Mouse (Mus musculus) telencephalon, adult 2 months (tissue): ENCODE results near the gene Maml1.
A peak's percentile ranks its signal among the peaks of the same experiment; 100 is the strongest.

ENCODE experiments used
- DNase-seq: peaks from one replicate; pipeline ENCODE4 v3.0.0-alpha.2; 2011; ENCODE audit warnings: low read depth, low spot score

The Maml1 gene

DNA sequence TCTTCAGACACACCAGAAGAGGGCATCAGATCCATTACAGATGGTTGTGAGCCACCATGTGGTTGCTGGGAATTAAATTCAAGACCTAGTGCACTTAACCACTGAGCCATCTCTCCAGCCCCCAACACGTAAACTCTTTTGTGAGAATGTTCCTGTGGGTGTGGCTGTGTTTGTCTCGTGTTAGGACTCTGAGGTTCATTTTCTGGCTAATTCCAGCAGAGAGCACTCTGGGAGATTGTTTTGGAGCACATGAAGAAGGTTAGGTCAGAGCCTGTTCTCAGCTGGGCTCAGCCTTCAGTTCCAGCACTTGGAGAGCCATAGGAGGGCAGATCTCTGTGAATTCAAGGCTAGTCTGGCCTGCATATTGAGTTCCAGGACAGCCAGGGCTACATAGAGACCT, 72.3 kb downstream of the Maml1 start:
- DNase-seq, result no peak

DNA sequence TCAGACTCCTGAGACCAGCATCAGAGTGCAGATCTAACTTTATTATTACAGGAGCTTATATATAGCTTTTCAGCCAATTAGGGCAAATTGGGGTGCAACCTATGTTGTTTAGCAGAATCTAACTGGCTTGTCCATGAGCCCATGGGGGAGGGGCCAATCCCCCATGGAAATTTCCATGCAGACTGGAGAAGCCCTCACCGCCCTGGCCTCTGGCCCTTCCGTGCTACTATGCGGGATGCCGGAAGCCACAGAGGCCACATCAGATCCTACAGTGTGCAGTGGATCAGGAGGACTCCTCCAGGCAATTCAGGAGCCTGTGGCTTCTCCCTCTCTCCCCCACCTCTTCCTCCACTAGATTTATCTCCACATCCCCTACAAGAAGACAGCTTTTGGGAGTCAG, 74.3 kb downstream of the Maml1 start:
- DNase-seq, result no peak

DNA sequence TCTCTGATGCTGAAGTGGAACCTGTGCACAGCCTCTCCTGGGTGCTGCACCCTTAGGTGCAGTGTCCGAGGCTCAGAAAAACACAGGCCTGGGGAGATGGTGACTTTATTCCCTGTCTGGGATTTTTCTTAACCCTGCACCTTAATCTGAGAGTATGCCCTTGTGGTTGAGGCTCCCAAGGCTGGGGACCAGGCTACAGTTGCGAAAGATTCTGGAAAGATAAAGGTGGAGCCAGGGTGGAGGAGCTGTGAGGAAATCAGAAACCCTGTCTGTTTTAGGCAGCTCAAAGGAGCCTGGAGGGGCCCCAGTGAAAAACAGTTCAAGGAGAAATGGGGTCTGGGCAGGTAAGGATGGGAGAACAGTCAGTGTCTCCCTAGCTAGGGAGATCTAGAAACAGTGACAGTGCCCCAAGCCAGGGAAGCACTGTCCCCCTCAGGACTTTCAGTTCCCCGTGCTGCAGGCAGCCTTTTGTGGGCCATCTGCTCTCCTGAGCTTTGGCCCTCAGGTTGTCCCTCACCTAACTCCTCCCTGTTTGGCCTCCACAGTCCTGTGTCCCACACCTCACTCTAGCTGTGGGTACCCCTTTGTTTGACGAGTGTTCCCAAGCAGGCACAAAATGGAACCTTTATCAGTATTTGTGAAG, 75.3 kb downstream of the Maml1 start:
- no peak for DNase-seq

DNA sequence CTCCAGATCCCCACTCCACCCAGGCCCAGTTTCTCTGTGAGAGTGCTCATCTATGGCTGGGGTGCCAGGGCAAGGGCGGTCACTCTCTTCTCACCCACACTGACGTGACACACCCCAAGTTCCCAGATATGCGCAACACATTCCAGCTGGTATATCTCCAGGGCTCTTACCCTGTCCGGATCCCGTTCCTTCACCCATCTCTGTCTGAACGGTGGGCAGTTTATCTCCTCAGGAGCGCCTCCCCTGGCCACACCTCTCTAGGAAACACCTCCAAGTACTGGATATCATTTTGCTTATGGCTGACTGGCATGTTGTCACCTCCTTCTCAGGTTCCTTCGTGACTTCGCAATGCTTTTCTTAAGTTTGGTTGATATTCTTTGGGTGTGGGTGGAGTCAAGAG, 76.5 kb downstream of the Maml1 start:
- DNase-seq, result no peak

DNA sequence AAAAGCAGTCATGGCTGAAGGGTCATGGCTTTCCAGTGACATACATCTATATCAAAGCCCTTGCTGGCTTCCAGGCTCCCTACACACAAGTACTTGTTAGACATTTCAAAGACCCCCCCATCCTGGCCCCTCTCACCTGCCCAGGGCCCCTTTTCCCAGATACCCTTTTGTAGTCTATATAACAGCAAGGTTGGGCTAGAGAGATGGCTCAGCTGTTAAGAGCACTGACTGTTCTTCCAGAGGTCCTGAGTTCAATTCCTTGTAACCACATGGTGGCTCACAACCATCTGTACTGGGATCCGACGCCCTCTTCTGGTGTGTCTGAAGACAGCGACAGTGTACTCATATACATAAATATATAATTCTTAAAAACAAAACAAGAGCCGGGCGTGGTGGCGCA, 77.5 kb downstream of the Maml1 start:
- no peak for DNase-seq

GRCm38 (mm10) chr11:50212848-50213758, 79.0 kb downstream of the Maml1 start:
- DNase-seq, result no peak

- no peak for DNase-seq
These were observed 79.9 kb downstream of the Maml1 start for GRCm38 (mm10) chr11:50212060-50212739.

- no peak for DNase-seq
These were observed 80.6 kb downstream of the Maml1 start for GRCm38 (mm10) chr11:50211322-50212059.

DNA sequence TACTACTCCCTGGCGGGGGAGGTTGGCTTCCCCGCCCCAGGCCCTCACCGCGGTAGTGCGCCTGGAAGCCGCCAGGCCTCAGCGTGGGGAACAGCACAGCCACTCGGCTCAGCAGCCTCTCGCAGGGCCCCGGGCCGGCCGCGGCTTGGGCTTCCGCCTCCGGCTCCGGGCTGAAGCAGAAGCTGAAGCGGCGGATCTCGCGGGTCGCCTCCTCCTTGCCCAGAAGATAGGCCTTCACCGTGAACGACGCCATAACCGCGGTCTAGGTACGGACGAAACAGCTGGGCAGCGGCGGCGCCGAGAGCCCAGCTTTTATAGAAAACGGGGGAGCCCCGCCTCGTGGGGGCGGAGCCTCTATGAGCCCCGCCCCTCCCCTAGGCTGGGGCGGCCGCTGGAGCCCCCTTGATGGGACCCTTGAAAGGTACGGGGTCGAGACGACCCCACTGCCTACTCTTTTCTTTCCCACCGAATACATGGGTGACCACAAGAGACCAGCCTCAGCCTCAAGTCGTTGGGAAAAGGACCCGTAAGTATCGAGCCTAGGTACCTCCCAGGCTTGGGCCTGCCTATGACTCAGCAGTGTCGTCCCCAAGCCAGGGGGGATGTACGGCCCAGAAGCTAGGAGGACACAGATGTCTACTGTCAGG, 81.5 kb downstream of the Maml1 start, which contains the start of the genes Sqstm1 and Mgat4b:
Sqstm1 (minus strand) TSS at position 323 of the 647 bp plus-strand sequence.
Mgat4b (plus strand) TSS at position 386 of the 647 bp plus-strand sequence.
- DNase-seq, result no peak

DNA sequence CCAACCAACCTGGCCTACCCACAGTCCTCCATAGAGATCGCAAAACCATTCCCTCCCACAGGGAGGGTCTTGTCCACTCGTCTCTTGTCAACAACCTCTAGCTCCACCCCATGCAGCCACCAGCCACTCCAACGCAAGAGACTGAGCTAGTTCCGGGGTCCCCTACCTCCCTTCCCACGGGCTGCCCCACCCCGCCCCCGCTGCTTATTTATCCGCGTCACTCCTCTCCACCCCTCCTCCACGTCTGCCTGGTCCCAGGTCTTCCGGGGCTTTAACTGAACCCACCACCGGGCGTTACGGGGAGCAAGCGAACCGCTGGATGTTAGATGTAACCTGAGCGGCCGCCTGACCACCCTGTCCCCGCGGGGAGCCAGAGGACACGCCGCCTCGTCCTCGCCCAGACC, 82.0 kb downstream of the Maml1 start:
- peak; percentile 91 for DNase-seq

- DNase-seq, result no peak
These were observed 84.1 kb downstream of the Maml1 start for GRCm38 (mm10) chr11:50208039-50208438.

- no peak for DNase-seq
These were observed 84.8 kb downstream of the Maml1 start for GRCm38 (mm10) chr11:50207344-50207743.

DNA sequence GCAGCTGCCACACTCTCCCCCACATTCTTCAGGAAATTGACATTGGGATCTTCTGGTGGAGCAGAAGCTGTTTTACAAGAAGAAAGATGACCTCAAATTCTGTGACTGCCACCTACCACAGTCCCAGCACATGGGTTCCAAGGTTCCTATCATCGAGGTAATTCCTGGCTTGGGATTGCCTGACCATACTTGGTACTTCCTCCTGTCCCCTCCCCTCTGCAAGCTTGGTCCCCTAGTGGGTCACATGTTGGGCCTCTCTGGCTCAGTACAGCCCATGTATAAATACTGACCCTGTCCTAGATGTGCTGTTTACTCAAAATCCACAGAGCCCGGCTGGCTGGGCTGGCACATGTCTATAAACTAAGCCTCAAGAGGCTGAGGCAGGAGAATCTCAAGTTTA, 86.1 kb downstream of the Maml1 start:
- no peak for DNase-seq
